Mouse (Mus musculus) frontal cortex, postnatal 25 days (tissue): ENCODE measurements around the gene Fgfr1op2.
"Not testable (repeated sequence)": the region's sequence is repeated elsewhere in the genome, so short reads cannot be mapped to it uniquely, and the experiment has no call there.

ENCODE experiments used
- DNase-seq, 2 experiments: peaks; one replicate each; pipeline ENCODE4 v3.0.0; 2022; ENCODE audit warnings: low spot score in 2 of 2

The Fgfr1op2 gene

GRCm38 (mm10) chr6:146576903-146577302 lies at the start of gene Fgfr1op2:
Gene Fgfr1op2, plus strand, starts transcription at chr6:146577203.
- no peak for DNase-seq

- no peak for DNase-seq
Measured at GRCm38 (mm10) chr6:146527537-146527936, 49.5 kb upstream of the Fgfr1op2 start.

DNA sequence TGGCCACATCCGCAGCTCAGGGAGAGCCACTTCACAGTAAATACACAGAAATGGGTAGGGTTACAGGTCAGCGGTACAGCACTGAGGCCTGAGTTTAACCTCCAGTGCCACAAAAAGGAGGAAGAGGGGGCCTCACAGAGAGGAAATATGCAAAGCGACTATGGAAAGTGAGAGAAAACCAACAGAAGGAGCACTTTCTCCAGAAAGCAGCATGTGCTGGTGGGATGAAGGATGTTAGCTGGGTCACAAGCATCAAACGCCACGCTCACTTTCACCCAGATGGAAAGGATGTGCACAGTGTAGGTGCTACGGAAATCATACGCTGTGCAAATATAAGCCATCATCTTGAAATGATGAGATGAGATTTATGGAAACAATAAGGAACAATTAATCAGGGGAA lies 46.6 kb upstream of the Fgfr1op2 start:
- no peak for DNase-seq

DNA sequence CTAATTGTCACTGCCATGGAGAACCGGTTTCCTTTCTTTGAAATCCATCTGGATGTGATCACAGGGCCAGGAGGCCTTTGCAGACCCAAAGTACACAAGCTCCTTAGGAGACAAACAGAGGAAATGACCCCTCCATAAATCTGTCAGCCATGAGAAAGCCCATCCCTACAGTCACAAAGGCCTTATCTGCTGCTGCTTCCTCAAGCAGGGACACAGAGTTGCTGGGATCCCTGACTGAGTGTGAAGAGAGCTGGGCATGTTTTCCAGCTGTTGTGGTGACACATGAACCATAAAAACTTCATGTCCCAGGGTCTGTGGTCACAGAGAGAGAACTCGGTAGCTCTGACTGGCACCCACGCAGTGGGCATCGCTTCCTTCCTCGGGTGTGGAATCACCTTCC lies 46.2 kb upstream of the Fgfr1op2 start:
- DNase-seq: no peak

DNA sequence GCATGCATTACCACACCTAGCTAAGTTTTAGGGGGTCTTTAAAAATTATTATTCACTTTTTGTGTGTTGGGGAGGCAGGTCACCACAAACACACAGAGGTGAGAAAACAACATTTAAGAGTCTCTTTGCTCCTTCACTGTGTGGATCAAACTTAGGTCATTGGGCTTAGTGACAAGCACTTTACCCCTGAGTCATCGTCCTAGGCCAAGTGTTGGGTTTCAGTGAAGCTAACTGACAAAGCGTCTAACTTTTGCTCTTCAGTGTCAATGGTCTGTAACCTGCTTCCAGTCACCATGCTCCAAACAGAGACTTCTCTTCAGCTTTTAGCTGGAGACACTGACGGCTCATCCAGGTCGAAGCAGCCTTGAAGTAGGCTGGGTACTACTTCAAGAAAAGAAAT lies 43.9 kb upstream of the Fgfr1op2 start:
- no peak for DNase-seq

DNA sequence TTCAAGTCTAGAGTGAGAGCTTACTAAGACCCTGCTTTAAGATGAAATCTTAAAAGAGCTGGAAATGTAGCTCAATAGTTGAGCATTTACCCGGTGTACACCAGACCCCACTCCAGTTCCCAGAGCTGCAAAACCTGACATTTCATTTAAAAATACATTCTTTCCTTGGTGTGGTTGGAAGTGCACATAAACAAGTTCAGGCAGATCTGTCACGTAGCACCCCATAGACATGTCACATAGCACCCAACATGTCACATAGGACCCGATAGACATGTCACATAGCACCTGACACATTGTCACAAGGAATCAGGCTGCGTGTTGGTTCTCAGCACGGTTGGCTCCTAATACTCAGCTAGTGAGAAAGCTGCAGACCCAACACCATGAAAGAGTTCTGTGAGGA lies 41.5 kb upstream of the Fgfr1op2 start:
- DNase-seq: no peak

DNA sequence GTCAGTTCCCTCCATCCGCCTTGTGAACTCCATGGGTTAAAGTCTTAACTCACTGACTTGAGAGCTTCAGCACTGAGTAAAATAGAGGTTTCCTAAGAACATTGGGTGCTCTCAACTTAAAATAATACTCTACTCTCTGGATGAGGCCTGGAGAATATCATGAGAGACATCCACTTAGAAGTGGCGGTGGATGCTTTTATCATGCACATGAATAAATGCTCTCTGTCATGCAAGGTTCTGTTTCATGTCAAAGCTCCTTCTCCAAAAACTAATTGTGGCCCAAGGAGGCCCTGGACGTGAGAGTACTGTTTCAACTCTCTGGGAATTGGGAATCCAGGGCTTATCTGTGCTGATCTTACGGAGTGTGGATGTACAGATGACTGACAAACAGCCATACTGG lies 39.9 kb upstream of the Fgfr1op2 start:
- DNase-seq: no peak

DNA sequence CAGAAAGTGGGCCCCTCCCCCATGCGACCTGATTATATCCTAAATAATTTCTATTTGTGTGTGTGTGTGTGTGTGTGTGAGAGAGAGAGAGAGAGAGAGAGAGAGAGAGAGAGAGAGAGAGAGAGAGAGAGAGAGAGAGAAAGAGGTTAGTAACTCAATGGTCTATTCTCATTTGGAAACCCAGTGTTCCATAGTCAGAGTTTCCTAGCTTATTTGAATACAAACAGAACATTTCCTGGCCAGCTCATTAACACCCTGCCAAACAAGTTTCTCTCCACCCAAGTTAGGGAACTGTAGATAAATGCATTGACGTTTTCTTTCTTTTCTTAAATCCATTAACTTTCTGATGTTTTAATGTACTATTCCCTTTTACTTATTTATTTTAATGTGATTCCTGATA lies 38.9 kb upstream of the Fgfr1op2 start:
- DNase-seq: no peak

- no peak for DNase-seq
Measured at GRCm38 (mm10) chr6:146538661-146539060, 38.3 kb upstream of the Fgfr1op2 start.

DNA sequence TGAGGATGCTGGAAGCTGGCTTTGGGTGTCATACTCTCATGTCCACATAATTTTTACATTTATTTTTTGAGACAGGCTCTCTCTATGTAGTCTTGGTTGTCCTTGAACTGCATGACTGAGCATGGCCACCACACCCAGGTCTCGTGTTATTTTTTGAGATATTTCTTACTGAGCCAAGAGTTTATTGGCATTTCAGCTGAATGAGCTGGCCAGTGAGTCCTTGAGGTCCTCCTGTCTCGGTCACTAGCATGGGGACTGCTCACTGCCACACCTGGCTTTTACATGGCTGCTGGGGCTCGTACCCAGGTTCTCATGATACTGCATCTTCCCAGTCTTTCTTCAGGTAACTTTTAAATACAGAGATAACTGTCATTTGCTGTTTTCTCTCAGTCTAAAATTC lies 36.6 kb upstream of the Fgfr1op2 start:
- DNase-seq: no peak

DNA sequence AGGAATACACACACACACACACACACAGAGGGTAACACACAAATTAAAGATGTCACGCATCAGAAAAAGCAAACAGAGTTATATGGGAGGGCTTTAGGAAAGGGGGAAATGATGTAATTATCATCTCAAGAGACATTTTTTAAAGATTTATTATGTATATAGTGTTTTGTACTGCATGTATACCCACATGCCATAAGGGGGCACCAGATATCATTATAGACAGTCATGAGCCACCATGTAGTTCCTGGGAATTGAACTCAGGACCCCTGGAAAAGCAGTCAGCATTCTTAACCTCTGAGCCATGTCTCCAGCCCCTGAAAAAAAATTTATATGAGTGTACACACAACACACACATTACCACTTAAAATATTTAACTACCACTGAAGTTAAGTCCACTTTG lies 32.4 kb upstream of the Fgfr1op2 start:
- no peak for DNase-seq

- no peak for DNase-seq
Measured at GRCm38 (mm10) chr6:146545289-146545865, 31.6 kb upstream of the Fgfr1op2 start.

- no peak for DNase-seq
Measured at GRCm38 (mm10) chr6:146550421-146550820, 26.6 kb upstream of the Fgfr1op2 start.

DNA sequence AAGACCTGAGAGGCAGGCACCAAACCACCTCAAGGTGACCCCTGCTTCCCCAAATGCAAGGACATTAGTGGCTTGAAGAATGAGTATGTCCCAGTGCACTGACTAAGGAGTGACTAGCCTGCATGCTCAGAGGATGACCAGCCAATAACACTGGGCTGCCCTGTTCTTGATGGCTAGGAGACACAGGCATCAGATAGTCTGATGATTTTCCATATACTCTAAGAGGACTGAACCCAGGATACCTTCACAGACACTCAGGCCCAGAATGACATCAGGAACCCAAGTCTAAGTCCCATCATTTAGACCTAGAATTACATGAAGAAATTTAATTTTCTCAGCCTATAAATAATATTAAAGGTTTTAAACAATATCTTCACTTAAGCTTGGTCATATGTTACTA lies 25.7 kb upstream of the Fgfr1op2 start:
- DNase-seq: no peak

DNA sequence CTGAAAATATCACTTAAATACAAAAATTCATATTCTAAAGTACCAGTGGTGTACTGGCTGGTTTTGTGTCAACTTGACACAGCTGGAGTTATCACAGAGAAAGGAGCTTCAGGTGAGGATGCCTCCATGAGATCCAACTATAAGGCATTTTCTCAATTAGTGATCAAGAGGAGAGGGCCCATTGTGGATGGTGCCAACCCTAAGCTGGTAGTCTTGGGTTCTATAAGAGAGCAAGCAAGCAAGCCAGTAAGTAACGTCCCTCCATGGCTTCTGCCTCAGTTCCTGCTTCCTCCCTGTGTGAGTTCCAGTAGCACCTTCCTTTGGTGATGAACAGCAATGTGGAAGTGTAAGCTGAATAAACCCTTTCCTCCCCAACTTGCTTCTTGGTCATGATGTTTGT lies 14.5 kb upstream of the Fgfr1op2 start:
- DNase-seq: not testable (repeated sequence)

- no peak for DNase-seq
Measured at GRCm38 (mm10) chr6:146572073-146572472, 4.9 kb upstream of the Fgfr1op2 start.

DNA sequence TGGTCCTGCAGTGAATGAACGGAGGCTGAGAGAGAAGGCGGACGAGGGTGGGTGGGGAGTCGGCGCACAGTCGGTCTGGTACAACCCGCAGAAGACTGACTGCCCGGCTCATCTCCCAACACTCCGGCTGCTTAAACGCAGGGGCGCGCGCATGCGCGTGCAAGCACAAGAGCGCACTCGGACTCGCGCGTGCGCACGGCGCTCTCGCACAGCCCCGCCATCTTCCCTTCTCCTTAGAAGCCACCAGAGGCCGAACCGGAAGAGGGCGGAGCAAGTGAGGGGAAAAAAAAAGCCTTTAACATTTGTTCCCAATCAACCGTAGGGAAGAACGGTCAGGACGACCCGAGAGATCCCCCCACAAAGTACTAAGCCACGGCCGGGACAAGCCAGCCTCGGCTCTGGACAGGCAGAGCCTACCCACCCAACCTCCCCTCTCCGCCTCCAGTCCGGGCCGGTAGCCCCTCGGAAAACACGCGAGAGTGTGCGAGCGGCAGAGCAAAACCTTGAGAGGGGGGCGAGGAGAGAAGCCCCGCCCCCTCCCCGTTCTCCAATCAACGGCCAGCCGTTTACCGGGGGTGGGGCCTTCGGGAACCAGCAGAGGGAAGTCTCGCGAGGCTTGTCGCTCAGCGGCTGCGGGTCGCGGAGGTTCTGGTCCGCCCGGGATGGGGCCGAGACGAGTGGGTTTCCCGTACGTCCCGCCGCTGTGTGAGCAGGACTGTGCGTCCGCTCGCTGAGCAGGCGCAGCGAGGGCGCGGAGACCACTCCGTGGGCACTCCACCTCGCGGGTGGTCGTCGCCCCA lies 507 bp downstream of the Fgfr1op2 start, which contains the start of gene Ints13:
Gene Ints13 (minus strand): TSS at position 526 of the 800 bp plus-strand sequence.
- peak; percentile 85 to 93 for DNase-seq

DNA sequence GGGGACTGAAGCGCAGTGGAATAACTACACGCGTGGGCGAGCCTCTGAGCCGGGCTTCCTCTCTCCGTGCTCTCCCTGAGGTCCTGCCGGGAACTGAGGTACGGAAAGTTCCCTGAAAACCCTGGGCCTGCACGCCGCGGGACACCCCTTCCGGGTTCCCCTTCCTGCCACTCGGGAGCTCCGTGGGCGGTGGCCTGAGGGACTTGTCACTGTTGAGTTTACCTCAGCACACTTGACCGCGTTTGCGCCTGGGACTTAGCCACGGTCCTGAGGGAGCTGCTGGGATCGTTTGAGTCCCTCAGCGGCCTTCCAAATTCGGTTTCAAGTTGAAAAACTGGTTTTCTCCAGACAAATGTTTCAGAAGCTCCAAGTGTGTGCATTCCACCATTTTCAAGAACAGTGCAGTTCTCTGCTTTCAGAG lies 1.1 kb downstream of the Fgfr1op2 start:
- no peak for DNase-seq

DNA sequence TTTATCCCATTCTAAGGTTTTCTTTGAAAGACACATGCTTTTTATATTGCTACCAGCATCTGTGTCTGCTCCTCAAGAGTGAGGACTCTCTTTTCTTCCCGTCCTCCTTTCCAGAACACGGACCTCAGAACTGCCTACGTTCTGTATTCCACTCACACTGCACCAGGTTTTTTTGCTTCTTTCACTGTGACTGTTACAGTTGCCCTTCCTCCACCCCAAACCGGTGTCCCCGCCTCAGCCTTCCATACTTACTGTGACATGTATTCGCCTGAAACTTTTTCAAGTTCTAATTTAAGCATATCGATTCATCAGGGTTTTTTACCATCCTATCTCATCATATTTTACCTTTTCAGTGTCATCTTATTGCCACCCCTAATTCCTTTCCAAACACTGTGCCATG lies 1.6 kb downstream of the Fgfr1op2 start:
- no peak for DNase-seq

- peak in 1 of 2 experiments; percentile 33 for DNase-seq
Measured at GRCm38 (mm10) chr6:146580381-146580926, 3.5 kb downstream of the Fgfr1op2 start.

- no peak for DNase-seq
Measured at GRCm38 (mm10) chr6:146583366-146584046, 6.5 kb downstream of the Fgfr1op2 start.

GRCm38 (mm10) chr6:146585134-146585533 lies 8.1 kb downstream of the Fgfr1op2 start:
- no peak for DNase-seq

- no peak for DNase-seq
Measured at GRCm38 (mm10) chr6:146602601-146603000, 25.6 kb downstream of the Fgfr1op2 start.
